Mouse (Mus musculus) limb, embryonic 15.5 days (tissue): ENCODE measurements around the gene Klhl2. TPM values are rescaled to one million over a fixed set of nuclear protein-coding genes. Genes with fewer than 3 reads are reported as not detected.
A peak's percentile ranks its signal among the peaks of the same experiment; 100 is the strongest.

Source experiments
- ATAC-seq: fragments of 200-750 bp; cut with Nextera tagmentation; 2 replicates; pipeline ENCODE4 v1.8.0; 2017; ENCODE audit warnings: low read depth, moderate TSS enrichment; ENCODE audit not compliant: insufficient number of reproducible peaks, low FRiP score, low TSS enrichment
- H3K27ac ChIP-seq: fragments of 300-500 bp; sonication (generic); 2 replicates; pipeline ENCODE4 v1.5.1; 2015; ENCODE audit warnings: moderate library complexity, mild to moderate bottlenecking, inconsistent platforms
- H3K27me3 ChIP-seq: fragments of 300-500 bp; sonication (generic); 2 replicates; pipeline ENCODE4 v1.6.1; 2015; ENCODE audit warnings: inconsistent platforms
- H3K36me3 ChIP-seq: fragments of 300-500 bp; sonication (generic); 2 replicates; pipeline ENCODE4 v1.6.1; 2015; ENCODE audit warnings: inconsistent platforms
- H3K4me1 ChIP-seq: fragments of 300-500 bp; sonication (generic); 2 replicates; pipeline ENCODE4 v1.6.1; 2015; ENCODE audit warnings: inconsistent platforms
- H3K4me2 ChIP-seq: fragments of 300-500 bp; sonication (generic); 2 replicates; pipeline ENCODE4 v1.6.1; 2015; ENCODE audit warnings: mild to moderate bottlenecking, inconsistent platforms
- H3K4me3 ChIP-seq: fragments of 300-500 bp; sonication (generic); 2 replicates; pipeline ENCODE4 v1.5.1; 2015; ENCODE audit warnings: mild to moderate bottlenecking, inconsistent platforms
- H3K9ac ChIP-seq: fragments of 300-500 bp; sonication (generic); 2 replicates; pipeline ENCODE4 v1.6.1; 2015; ENCODE audit warnings: inconsistent platforms
- H3K9me3 ChIP-seq: fragments of 300-500 bp; sonication (generic); 2 replicates; pipeline ENCODE4 v1.6.1; 2016; ENCODE audit warnings: inconsistent platforms
- WGBS: fragments of 180-500 bp; shearing (Covaris S2); methylation state at CpG from one replicate; pipeline ENCODE4 v1.1.7; 2015; 5-methylcytosine and 5-hydroxymethylcytosine counted together
- polyA plus RNA-seq: library from polyadenylated mRNA; unstranded; fragments of >200 nt; fragmentation: Nextera tagmentation; extraction: Ambion mirVana; gene quantifications from 2 replicates; pipeline ENCODE4 v1.2.1, GENCODE M21; 2015

Gene Klhl2
- 7.0 and 7.9 TPM in 2 replicates for polyA plus RNA-seq

- Histone ChIP-seq H3K4me1 (peaks cover 21% of the 10 kb centered on the region), H3K27ac (peak within 1 kb of the TSS; percentile 57), H3K36me3 (no peaks in the 10 kb centered on the region), H3K27me3 (no peaks in the 10 kb centered on the region), H3K4me2 (peak within 1 kb of the TSS; percentile 91), H3K9me3 (no peaks in the 10 kb centered on the region), H3K9ac (peak within 1 kb of the TSS; percentile 67), H3K4me3 (peak within 1 kb of the TSS; percentile 83)
- peak; percentile 81 for ATAC-seq
- under 1% methylated on average over 43 of the region's 68 CpGs for WGBS
Measured at GRCm38 (mm10) chr8:64849897-64850541, at the start of gene Klhl2. TSS of gene Klhl2 (minus strand) at chr8:64850017.

GRCm38 (mm10) chr8:64898710-64899109, 48.9 kb upstream of the Klhl2 start:
- no peaks in the 10 kb centered on the region for H3K9me3 ChIP-seq
- ATAC-seq: no peak
- no peaks in the 10 kb centered on the region for H3K27me3 ChIP-seq
- 15% methylated on average over 4 of the region's 4 CpGs for WGBS
- H3K36me3 ChIP-seq: no peaks in the 10 kb centered on the region
- no peak overlapping the region for H3K4me2 ChIP-seq
- no peaks in the 10 kb centered on the region for H3K4me1 ChIP-seq
- no peak overlapping the region for H3K27ac ChIP-seq
- no peak overlapping the region for H3K4me3 ChIP-seq
- no peak overlapping the region for H3K9ac ChIP-seq

- no peak for ATAC-seq
- 53% methylated on average over 5 of the region's 5 CpGs for WGBS
- no peaks in the 10 kb centered on the region for H3K27me3 ChIP-seq
- H3K9me3 ChIP-seq: no peaks in the 10 kb centered on the region
- H3K4me2 ChIP-seq: no peak overlapping the region
- no peak overlapping the region for H3K9ac ChIP-seq
- no peaks in the 10 kb centered on the region for H3K4me1 ChIP-seq
- no peak overlapping the region for H3K27ac ChIP-seq
- H3K4me3 ChIP-seq: no peak overlapping the region
- H3K36me3 ChIP-seq: no peaks in the 10 kb centered on the region
Measured at GRCm38 (mm10) chr8:64896731-64897130, 46.9 kb upstream of the Klhl2 start.

GRCm38 (mm10) chr8:64880619-64881200, 30.9 kb upstream of the Klhl2 start:
- no peaks in the 10 kb centered on the region for H3K27me3 ChIP-seq
- H3K9ac ChIP-seq: no peak overlapping the region
- WGBS: 43% methylated on average over 13 of the region's 13 CpGs
- no peak for ATAC-seq
- H3K36me3 ChIP-seq: no peaks in the 10 kb centered on the region
- no peak overlapping the region for H3K4me3 ChIP-seq
- no peak overlapping the region for H3K4me2 ChIP-seq
- no peaks in the 10 kb centered on the region for H3K4me1 ChIP-seq
- H3K9me3 ChIP-seq: no peaks in the 10 kb centered on the region
- no peak overlapping the region for H3K27ac ChIP-seq

GRCm38 (mm10) chr8:64877630-64878312, 28.0 kb upstream of the Klhl2 start:
- ATAC-seq: no peak
- H3K9me3 ChIP-seq: no peaks in the 10 kb centered on the region
- no peak overlapping the region for H3K4me2 ChIP-seq
- no peaks in the 10 kb centered on the region for H3K27me3 ChIP-seq
- WGBS: 83% methylated on average over 22 of the region's 22 CpGs
- no peaks in the 10 kb centered on the region for H3K36me3 ChIP-seq
- H3K4me1 ChIP-seq: no peaks in the 10 kb centered on the region
- H3K4me3 ChIP-seq: no peak overlapping the region
- H3K9ac ChIP-seq: no peak overlapping the region
- no peak overlapping the region for H3K27ac ChIP-seq

- Histone ChIP-seq H3K9me3 (no peaks in the 10 kb centered on the region), H3K9ac (no peak overlapping the region), H3K27me3 (no peaks in the 10 kb centered on the region), H3K4me2 (no peak overlapping the region), H3K36me3 (no peaks in the 10 kb centered on the region), H3K4me1 (no peaks in the 10 kb centered on the region), H3K27ac (no peak overlapping the region), H3K4me3 (no peak overlapping the region)
- no peak for ATAC-seq
- WGBS: 73% methylated on average over 12 of the region's 12 CpGs
Measured at GRCm38 (mm10) chr8:64871469-64872165, 21.8 kb upstream of the Klhl2 start.

- Histone ChIP-seq H3K9ac (no peak overlapping the region), H3K36me3 (no peaks in the 10 kb centered on the region), H3K4me2 (no peak overlapping the region), H3K9me3 (no peaks in the 10 kb centered on the region), H3K27ac (no peak overlapping the region), H3K4me1 (no peaks in the 10 kb centered on the region), H3K4me3 (no peak overlapping the region), H3K27me3 (no peaks in the 10 kb centered on the region)
- ATAC-seq: no peak
- 62% methylated on average over 2 of the region's 2 CpGs for WGBS
Measured at GRCm38 (mm10) chr8:64870218-64870617, 20.4 kb upstream of the Klhl2 start.

GRCm38 (mm10) chr8:64849091-64849896, 523 bp downstream of the Klhl2 start:
- WGBS: 0% methylated on average over 63 of the region's 100 CpGs
- no peaks in the 10 kb centered on the region for H3K27me3 ChIP-seq
- H3K4me1 ChIP-seq: peaks cover 21% of the 10 kb centered on the region

GRCm38 (mm10) chr8:64848245-64848785, 1.5 kb downstream of the Klhl2 start:
- H3K9ac ChIP-seq: no peak overlapping the region
- H3K4me2 ChIP-seq: peak overlapping the region; percentile 91
- H3K4me1 ChIP-seq: peaks cover 21% of the 10 kb centered on the region
- no peak for ATAC-seq
- no peak overlapping the region for H3K27ac ChIP-seq
- peak overlapping the region; percentile 83 for H3K4me3 ChIP-seq
- H3K27me3 ChIP-seq: no peaks in the 10 kb centered on the region
- H3K36me3 ChIP-seq: no peaks in the 10 kb centered on the region
- WGBS: 12% methylated on average over 8 of the region's 8 CpGs
- no peaks in the 10 kb centered on the region for H3K9me3 ChIP-seq

More at GRCm38 (mm10) chr8:64849091-64849896, 523 bp downstream of the Klhl2 start:
- peak overlapping the region; percentile 67 for H3K9ac ChIP-seq
- H3K4me2 ChIP-seq: peak overlapping the region; percentile 91
- no peaks in the 10 kb centered on the region for H3K36me3 ChIP-seq
- ATAC-seq: peak; percentile 62
- peak overlapping the region; percentile 83 for H3K4me3 ChIP-seq
- H3K27ac ChIP-seq: peak overlapping the region; percentile 57
- H3K9me3 ChIP-seq: no peaks in the 10 kb centered on the region

- no peaks in the 10 kb centered on the region for H3K9me3 ChIP-seq
- H3K4me2 ChIP-seq: no peak overlapping the region
- H3K36me3 ChIP-seq: no peaks in the 10 kb centered on the region
- H3K9ac ChIP-seq: no peak overlapping the region
- no peak overlapping the region for H3K4me3 ChIP-seq
- peaks cover 21% of the 10 kb centered on the region for H3K4me1 ChIP-seq
- H3K27ac ChIP-seq: no peak overlapping the region
- no peaks in the 10 kb centered on the region for H3K27me3 ChIP-seq
- ATAC-seq: no peak
- WGBS: 31% methylated on average over 2 of the region's 2 CpGs
Measured at GRCm38 (mm10) chr8:64847650-64848049, 2.2 kb downstream of the Klhl2 start.

- WGBS: 46% methylated on average over 2 of the region's 2 CpGs
Measured at GRCm38 (mm10) chr8:64847241-64847640, 2.6 kb downstream of the Klhl2 start.

More at GRCm38 (mm10) chr8:64847241-64847640, 2.6 kb downstream of the Klhl2 start:
- H3K27me3 ChIP-seq: no peaks in the 10 kb centered on the region
- no peak overlapping the region for H3K9ac ChIP-seq
- H3K36me3 ChIP-seq: no peaks in the 10 kb centered on the region
- H3K4me3 ChIP-seq: no peak overlapping the region
- no peak overlapping the region for H3K27ac ChIP-seq
- no peak overlapping the region for H3K4me2 ChIP-seq
- H3K9me3 ChIP-seq: no peaks in the 10 kb centered on the region
- no peak for ATAC-seq
- H3K4me1 ChIP-seq: peaks cover 21% of the 10 kb centered on the region
